Mouse (Mus musculus): ENCODE data around the gene Sept10.

Sept10 gene

DNA sequence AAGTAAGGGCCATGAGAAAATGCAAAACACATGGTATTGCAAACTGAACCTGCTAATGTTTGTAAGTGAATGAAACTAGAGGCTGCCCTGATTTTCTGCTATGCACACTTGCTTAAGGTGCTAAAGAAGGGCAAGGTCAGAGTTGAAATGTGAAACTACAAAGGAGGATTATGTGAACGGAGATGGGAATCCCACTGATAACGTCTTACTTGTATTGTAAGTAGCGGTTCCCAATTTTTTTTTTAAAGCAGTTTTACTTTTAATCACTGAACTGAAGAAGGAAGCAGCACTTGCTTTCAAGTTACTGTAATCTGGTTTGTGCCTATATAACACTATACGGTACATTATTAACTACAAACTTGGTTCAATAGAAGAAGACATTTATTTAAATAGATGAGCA, 2.2 kb upstream of the Sept10 start:
- no peak for DNase-seq

DNA sequence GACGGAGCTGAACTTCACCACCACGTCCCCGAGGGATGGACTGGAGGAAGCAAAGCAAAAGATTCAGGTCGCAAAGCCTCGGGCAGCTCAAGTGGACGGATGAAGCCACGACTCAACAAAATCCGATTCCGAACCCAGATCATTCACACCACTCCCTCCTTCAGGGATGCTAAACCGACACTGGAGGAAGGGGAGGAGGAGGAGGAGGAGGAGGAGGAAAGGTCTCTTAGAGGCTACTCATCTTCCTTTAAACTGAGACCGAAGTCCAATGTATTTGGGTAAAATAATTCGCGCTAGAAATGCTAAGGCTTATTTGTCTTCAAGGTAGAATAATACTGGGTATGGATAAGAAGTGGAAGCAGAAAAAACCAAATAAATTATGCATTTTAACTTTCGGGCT, 1.7 kb upstream of the Sept10 start:
- DNase-seq = no peak

DNA sequence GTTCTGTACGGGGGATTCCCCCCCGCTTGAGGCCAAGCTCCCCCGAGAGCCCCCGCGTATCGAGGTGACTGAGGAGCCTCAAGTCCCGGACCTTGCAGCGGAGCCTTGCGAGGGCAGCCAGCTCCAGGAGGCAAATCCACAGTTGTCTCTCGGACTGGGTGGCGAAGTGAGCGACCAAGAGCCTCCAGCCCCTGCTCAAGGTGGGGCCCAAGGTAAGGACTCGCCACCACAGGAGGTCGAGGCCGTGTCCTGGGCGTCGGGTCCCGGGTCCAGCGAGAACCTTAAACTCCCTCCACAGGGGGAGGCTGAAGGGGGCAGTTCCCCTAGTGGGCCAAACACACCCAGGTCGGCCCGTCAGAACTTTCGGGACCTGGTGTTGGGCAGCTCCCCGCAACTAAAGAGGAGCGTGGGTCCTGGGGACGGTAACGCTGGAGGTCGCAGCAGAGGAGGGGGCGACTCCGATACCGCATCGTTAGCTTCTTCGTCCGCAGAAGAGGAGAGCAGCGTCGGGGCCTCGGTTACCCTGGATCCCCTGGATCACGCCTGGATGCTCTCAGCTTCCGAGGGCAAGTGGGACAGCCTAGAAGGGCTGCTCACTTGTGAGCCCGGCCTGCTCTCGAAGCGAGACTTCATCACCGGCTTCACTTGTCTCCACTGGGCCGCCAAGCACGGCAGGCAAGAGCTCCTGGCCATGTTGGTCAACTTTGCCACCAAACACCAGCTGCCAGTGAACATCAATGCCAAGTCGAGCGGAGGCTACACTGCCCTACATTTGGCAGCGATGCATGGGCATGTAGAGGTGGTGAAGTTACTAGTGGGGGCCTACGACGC, 839 bp upstream of the Sept10 start:
- peak in 1 of 2 experiments; percentile 6 for DNase-seq

DNA sequence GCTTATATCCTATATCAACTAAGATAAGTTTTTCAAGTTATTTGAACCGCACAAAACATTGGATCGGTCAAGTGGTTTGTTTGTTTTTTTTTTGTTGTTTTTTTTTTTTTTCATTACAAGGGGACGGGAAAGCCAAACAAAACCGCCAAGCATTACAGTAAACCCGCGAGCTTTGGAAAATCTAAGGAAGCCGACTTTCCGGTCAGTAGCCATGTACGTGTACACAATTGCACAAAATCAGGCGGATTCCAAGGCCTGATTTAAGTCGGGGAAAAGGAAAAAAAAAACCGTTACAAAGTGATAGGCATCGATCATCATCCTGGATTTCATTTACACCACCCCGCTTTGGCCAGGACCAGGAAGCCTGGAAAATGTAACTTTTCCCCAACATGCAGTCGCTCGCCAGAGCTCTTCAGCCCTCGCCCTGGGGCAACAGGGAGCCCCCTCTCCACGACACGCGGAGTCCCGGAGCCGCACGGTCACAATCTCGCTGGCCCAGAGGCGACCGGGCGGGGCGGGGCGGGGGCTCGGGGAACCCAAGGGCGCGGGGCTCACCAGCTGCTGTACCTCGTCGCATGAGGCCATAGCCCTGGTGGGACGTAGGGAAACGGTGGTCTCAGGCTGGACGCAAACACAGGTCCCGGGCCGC, 699 bp downstream of the Sept10 start:
- DNase-seq = no peak

DNA sequence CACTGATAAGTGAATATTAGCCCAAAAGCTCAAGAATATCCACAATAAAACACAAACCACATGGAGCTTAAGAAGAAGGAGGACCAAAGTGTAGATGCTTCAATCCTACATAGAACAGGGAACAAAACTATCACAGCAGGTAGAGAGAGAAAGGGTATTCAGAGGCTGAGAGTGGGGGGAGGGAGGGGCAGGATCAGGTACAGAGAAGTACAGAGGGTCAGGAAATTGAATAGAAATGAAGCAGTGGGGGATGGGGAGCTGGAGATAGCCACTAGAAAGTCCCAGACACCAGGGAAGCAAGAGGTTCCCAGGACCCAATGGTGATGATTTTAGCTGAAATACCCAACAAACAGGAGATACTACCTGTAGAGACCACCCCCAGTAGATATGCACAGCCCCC, 21.6 kb downstream of the Sept10 start:
- no peak for DNase-seq

DNA sequence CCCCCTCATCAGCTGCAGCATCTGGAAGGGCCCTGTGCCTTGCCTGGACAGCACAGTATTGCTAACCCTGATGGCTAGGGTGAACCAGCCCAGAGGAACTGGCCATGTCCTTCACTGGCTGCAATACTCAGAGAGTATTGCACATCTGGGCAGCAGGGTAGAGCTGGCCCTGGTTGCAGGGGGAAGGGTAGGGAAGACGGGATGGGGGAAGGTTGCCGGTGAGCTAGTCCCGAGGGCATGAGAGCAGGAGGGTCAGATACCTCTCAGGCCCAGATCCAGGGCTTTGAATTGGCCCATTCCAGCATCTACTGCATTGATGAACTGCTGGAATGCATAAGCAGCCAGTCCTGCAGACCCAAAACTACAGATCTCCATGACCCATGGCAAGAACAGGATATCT, 24.9 kb downstream of the Sept10 start:
- DNase-seq = no peak

DNA sequence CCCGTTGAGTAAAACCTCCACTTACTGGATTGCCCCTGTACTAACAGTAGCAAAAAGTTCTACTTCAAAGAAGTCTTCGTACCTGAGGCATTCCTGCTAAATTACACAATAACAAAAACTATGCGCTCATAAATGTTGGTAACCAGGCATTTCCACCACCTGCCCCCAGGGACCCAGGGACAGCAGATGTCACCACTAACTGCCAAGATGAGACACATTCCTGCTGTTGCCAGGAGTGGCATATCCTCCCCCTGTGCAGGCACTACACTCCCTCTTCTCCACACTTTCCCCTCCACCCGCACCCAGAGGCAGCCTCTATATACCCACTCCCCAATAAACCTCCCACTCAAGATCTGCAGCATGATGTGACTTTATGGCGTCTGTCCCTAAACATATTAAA, 26.8 kb downstream of the Sept10 start:
- no peak for DNase-seq

DNA sequence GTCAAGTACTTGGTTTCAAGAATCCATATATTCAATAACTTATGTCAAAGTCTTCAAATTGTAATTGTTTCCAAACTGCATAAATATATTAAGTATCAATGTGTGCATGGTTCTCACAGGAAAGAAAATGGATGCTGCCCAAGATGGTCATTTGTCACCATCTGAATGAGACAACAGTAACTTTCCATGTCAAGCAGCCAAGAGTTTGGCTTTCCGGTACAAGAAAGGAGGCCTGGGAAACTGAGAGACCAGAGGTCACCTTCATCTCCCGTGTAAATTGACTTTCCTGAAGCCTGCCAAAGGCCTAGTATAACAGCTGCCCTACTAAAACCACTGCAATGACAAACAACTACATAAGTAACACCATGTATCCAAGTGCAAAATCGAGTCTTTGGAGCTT, 39.3 kb downstream of the Sept10 start:
- DNase-seq = no peak

DNA sequence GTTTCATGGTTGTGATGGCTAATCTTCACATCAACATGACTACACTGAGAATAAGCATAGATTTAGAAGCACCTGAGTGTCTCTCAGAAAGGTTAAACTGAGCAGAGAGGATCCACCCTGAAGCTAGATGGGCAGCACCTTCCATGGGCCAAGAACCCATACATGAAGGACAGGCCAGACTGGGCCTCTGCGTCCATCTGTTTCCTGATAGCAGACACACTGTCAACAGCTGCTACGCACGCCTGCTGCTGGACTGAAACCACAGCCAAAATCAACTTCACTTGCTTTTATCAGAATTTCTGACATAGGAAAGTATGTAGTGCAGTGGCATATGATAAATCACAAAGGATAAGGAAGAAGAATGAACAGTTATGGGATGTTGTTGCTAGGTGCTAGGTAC, 42.0 kb downstream of the Sept10 start:
- no peak for DNase-seq

DNA sequence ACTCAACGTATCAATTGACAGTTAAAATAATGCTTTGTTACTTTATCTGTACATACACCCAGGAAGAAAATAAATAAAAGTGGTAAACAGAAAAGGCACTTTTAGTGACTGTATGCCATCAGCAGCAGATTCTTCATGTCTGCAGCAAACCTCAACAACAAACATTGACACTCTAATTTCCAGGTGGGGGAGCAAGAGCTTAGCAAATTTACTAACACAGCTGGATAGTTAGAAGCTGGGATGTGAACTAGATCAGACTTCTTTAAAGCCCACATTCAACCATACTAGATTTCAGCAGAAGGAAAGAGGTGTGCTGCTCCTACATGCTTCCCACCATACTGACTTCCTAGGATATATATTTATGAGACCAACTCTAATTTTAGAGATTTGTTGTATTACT, 49.1 kb downstream of the Sept10 start:
- no peak for DNase-seq

DNA sequence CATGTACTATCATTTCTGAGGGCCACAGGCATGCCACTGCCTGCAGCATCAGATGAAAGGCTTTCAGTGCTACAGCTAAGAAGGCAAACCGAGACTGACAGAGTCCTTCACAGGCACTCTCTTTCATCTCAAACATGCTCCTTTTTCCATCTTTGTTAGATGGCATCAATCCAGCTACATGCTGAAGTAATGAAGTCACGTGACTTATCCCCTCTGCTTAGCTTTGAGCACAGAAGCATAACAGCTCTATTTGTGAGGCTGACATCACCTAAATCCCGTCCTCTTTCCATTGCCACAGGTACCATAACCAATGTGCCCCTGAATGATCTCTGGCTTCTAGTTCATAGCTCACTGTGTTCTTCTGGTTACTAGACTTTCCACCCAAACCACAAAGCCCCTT, 50.6 kb downstream of the Sept10 start:
- DNase-seq = no peak

DNA sequence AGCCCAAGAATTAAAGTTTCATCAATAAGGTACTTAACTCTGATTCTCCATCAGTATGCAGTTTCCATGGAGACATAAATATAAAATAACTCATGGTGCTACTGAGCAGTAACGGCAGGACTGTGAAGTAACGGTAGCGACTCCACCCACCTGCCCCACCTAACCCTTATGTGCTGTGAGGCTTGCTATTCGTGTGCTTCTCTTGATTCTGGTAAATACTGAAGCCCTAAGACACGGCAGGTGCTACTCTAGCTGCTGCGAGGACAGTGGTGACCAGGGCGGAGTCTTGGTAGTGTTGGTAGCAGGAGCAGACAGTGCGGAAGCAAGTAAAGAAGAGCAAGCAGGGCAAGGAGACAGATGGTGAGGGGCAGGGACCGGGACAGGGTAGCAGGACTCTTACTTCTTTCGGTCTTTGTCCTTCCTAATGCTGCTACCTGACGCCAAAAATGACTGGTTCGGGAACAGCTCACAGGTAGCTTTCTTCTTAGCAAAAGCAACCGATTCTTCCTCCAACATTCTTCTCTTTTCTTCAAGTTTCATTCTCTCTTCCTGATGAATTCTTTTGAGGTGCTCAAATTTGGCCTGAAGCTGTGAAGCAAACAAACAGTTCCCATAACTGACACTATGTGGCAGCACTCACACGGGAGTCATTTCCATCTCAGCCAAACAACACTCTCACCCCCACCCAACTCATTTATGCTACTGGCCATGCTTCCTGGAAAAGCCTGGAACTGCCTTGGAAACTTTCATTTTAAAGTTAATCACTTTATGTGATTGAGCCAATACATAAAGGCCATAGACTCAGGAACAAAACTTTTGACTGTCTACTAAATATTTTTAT, 55.3 kb downstream of the Sept10 start:
- peak; percentile 12 to 14 for DNase-seq

DNA sequence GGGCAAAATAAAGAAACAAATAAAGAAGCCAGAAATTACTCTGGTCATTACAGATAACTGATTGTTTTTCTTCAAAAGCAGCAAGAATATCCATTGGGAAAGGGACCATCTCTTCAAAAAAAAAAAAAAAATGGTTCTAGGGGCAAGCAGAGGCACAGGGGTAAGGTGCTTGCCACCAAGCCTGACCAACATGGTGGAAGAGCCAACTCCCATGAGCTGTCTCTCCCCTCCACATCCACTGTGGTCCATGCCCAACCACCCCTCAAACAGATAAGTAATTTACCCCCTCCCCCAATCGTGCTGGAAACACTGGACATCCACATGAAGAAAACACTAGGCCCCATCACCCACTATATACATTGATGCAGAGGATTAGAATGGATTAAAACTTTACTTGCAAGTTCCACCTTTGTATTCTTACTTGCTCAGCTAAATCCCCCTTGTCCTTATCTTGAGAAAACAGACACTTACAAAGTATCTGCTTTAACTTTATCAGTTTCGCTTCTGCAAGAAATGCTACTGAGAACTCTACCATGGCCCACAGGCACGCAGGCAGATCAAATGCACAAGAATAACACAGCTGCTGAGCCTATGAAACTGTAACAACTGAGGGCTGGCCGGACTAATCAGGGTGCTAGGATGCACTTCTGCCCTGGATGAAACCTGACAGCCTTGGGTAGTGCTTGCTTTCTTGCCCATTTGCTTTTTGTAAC, 59.3 kb downstream of the Sept10 start:
- no peak for DNase-seq

DNA sequence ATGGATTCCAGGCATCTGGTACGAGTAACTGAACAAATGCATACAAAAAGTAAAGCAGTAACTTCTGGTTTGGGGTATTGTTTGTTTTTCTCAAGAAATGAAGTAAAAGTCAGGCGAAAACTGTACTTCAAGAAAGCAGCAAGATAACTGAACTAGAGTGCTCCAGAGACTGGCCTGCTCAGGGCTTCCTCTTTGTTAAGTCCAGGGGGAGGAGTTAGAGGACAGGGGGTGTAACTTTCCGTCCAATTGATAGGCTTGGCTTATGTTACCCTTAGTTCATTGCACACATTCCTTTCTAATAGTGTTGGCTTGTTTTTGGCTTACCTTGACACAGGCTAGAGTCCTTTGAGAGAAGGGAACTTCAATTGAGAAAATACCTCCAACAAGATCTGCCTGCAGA, 63.0 kb downstream of the Sept10 start:
- DNase-seq = no peak

DNA sequence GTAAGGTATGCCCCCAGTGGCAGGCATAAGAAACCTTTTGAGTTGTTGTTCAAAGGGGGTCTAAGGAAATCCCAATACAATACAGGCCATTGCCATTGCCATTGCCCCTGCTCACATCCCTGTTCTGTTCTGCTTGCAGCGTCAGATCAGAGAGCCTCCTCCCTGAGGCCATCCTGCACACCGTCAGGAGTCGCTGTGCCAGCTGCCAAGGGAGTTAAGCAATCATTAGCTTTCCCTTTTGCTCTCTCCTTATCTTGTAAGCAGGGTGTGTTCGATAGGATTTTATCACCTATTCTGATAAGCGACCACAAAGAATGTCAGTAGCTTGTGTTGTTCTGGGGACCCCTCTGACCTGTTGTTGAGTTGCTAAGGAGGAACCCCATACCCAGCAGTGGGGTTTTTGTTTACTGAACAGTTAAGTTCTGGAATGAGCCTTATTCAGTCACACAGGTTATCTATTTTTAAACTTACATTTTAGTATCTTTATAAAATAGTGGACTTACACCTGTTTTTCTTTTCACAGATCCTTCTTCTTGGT, 69.0 kb downstream of the Sept10 start:
- no peak for DNase-seq

DNA sequence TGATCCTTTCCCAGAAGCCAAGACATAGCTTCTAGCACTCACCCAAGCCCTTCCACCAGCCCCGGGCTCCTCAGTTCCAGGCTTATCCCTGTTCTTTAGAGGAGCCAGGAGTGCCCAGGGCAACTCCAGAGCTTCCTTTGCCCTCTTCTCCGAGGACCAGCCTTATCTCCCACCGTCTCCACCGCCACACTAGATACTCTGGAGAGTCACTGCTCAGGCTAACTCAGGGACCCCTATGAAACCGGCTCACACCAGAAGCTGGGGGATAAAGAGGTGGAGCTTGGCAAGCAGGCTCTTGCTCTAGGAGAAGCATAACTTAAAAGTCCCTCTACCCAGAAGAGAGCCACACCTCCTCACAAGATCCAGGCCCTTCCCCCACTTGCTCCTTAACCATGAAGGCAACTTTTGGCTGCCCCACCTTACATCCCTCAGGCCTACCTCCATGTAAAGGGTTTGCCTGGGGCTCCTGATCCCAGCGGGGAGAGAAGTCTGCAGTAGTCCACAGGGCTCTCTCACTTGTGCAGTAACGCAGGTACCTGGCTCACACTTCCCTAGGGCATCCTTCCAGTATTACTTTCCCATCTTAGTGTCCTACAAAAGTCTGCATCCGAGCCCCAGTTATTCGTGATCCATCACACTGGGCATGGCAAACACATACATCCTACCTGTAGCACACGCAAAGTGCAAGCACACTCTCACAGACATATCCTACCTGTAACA, 70.5 kb downstream of the Sept10 start:
- DNase-seq = no peak

DNA sequence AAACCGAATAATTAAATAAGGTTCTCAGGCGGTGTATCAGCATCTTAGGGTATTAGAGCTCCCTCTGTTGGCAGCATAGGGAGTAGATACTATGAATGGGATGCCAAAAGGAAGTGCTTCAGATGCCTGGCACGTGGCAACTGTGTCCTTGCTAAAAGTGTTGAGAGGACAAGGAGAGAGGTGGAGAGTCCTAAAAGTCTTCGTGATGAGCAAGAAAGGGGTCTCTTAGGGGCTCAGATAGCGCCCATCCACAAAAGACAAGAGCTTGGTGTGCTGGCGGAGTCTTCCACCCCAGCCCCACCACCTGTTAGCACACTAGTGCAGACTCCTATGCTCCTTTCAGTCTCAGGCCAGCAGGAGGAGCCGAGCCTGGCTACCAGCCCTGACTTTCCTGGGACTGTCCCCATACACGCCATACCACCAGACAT, 71.7 kb downstream of the Sept10 start:
- DNase-seq = peak; percentile 11 to 19

DNA sequence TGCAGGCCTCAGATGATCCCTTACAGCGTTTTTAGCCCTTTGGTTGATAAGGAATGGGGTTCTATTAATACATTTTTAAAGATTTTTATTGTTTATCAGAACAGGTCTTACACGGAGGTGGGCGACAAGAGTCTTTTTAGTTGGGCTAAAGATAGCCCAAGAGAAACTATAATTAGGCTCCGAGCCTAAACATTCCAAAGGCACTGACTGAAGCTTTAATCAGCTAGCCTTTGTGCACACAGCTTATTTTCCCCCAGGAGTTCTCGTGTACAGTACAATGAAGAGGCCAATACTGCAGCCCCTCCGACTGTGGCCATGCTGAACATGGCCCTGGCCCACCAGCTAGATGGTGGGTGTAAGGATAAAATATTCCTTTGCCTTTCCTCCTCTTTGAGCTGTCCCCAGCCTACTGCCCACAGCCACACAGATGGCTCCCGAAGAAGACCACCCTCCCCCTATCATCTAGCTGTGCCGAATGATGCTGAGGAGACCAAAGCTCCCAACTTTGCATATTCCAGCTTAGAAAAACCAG, 88.1 kb downstream of the Sept10 start:
- DNase-seq = no peak

DNA sequence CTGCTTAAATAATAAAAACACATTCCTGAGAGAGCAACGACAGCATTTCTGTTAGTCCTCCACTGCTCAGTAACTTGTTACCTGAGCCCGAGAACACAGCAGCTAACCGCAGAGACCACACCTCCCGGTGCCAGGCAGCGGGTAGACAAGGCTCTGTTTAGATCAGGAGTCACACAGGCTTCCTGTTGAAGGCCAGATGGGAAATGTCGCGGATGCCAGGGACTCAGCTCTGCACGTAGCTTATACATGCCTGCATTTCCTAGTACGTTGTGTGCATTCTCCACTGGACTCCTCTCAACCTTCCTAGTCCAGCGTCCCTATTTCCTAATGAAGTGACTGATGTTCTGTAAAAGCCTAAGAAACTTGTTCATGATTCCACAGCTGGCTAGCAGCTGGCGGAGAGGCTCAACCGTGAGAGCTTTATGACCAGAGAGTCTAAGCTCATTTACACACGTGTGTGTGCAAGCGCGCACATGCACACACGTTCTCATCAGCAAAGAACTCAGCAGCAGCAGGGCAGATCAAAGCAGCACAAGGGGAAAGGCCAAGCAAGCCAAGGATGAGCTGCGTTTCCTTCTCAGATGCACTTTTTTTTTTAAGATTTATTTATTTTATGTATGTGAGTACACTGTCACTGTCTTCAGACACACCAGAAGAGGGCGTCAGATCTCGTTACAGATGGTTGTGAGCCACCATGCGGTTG, 89.6 kb downstream of the Sept10 start:
- DNase-seq = peak; percentile 36 to 49

DNA sequence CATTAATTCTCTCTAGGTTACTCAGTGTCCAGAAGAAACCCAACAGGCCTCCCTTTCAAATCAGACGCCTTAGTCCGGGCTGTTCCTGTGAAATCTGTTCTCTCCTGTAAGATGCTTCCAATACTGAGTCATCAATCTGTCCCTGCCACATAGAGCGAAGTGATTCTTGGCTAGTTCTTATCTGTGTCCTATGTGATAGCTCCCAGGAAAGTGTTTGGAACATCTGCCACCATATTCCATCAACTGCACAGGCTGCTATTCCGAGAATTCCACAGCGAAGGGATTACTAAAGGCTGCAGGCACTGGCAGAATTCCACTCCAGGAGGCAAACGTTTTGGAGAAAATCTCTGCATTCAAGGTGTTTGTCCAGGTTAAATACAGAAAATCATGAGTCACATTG, 94.0 kb downstream of the Sept10 start:
- DNase-seq = no peak

DNA sequence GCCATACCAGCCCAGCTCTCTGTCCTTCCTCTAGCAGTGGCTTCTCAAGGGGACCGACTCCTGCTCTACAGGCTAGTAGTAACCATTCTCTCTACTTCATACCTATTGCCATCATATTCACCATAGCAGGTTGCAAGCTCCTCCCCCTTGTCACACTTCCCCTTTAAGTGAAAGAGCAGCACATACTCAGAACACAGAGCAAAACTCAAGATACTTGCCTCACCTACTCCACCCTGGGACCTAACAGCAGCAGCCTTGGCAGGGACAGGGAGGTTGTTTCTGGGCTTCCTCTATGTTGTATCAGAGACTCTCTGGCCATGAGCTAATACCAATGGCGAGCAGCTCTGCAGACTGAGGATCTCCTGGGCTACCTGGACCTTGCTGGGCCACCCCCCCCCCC, 96.2 kb downstream of the Sept10 start:
- no peak for DNase-seq

Data from thymus, postnatal 36 days (tissue).